Mouse (Mus musculus): ENCODE data around the gene Hoxa10. TPM values are rescaled to one million over a fixed set of nuclear protein-coding genes. Genes with fewer than 3 reads are reported as not detected.

The Hoxa10 gene
- polyA plus RNA-seq, 1 experiment from 2014 or later, result 7.8 TPM

DNA sequence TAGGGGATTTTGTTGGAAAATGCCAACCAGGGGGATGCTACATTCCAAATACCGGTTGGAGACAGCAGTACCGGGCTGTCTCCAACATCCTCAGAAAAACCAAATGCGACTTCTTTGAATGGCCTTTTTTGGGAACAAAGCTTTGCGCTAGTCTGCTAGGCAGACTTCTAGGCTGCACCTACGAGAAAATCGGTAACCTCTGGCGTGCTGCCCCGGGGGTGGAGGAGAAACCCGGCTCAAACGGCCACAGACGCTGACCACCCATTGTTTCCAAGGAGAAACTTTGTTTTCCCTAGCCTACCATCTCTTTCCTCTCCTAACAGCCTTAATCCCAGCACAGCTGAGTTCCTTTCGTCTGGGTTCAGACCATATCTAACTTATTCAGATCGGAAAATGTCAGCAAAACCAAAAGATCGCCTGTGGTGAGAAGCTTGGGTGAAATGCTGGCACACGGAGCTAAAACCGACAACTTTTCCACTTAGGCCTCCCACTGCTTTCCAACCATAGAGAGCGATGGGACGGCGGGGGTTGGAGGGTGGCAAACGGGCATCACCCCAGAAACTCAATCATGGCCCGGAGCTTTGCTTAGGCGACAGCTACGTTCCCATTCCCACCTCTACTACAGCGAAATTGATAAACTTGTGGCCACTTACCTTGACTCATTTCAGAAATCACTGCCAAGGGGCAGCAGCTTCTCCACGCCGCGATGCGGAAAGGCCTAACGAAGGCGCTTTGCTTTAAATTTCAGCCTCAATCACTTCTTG lies 847 bp downstream of the Hoxa10 start:
- no peak overlapping the region for H3K27ac ChIP-seq (ENCODE audit: low read depth, low read length)

DNA sequence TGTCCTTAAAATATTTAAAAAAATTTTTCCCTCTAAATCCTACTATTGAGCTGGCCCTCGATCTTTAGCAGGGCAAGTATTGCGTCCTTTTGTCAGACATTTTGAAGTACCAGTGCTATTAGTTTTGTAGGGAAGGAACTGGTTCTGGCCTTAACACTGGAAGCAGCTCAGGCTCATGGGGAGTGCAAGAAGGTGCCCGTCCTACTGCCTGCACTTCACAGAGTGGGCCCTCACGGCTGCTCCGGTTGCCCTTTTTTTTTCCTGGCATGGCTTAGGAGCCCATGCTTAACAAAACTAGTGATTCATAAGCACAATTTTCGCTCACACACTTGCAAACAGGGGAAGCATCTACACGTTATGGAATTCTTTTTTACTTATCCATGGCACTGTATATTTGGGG lies 1.7 kb downstream of the Hoxa10 start:
- H3K4me2 ChIP-seq (replicated peaks; ENCODE audit: low read depth), result no peak overlapping the region
- TF ChIP-seq CTCF (IDR thresholded peaks at IDR 0.05; ENCODE audit: low read depth), result no peak
- H3K27me3 ChIP-seq (replicated peaks; ENCODE audit: control insufficient read depth, insufficient read depth, low read length), result peaks cover 100% of the 10 kb centered on the region
- no peaks in the 10 kb centered on the region for H3K4me1 ChIP-seq (replicated peaks; ENCODE audit: control insufficient read depth, insufficient read depth, low read length)
- H3K27ac ChIP-seq (ENCODE audit: low read depth, low read length), result no peak overlapping the region
- H3K9me3 ChIP-seq (ENCODE audit: control insufficient read depth), result no peaks in the 10 kb centered on the region
- H3K4me3 ChIP-seq (ENCODE audit: low read depth, low read length), result no peak overlapping the region; the same call in 1 of the 2 replicates
- H3K9ac ChIP-seq (ENCODE audit: low read depth, low read length), result no peak overlapping the region
- 6% methylated on average over 7 of the region's 7 CpGs for WGBS
- H3K36me3 ChIP-seq (ENCODE audit: control insufficient read depth, insufficient read depth), result no peaks in the 10 kb centered on the region; the same call in 1 of the 2 replicates
- no peak for ATAC-seq

More for the DNA sequence above, 847 bp downstream of the Hoxa10 start:
- no peaks in the 10 kb centered on the region; the same call in 1 of the 2 replicates for H3K36me3 ChIP-seq (ENCODE audit: control insufficient read depth, insufficient read depth)
- WGBS, result 2% methylated on average over 30 of the region's 30 CpGs
- no peaks in the 10 kb centered on the region for H3K4me1 ChIP-seq (replicated peaks; ENCODE audit: control insufficient read depth, insufficient read depth, low read length)
- peak overlapping the region; percentile 26 for H3K9ac ChIP-seq (ENCODE audit: low read depth, low read length)
- TF ChIP-seq CTCF (IDR thresholded peaks at IDR 0.05; ENCODE audit: low read depth), result no peak
- H3K27me3 ChIP-seq (replicated peaks; ENCODE audit: control insufficient read depth, insufficient read depth, low read length), result peaks cover 100% of the 10 kb centered on the region
- no peak for ATAC-seq
- H3K9me3 ChIP-seq (ENCODE audit: control insufficient read depth), result no peaks in the 10 kb centered on the region
- peak overlapping the region; percentile 41 for H3K4me2 ChIP-seq (replicated peaks; ENCODE audit: low read depth)
- peak overlapping the region; percentile 26 for H3K4me3 ChIP-seq (ENCODE audit: low read depth, low read length)

DNA sequence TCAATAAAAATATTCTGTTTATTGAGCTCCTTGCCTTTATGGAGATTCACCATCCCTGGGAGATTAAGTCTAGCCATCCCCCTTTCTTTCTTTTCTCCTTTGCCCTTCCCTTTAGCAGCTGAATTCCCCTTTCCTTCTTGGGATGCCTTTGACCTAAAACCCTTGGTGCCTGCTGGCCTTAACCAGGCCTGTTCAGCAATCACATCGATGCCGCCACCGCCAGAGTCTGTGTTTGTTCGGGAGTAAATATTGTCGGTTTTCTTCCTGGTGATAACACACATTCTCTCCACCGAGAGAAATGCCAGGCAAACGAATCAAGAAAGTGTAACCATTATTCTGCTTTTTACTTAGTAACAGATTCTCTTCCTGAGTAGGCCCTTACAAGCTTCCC lies 2.5 kb downstream of the Hoxa10 start:
- ATAC-seq, result no peak
- Histone ChIP-seq H3K36me3 (ENCODE audit: control insufficient read depth, insufficient read depth) (no peaks in the 10 kb centered on the region), H3K27me3 (replicated peaks; ENCODE audit: control insufficient read depth, insufficient read depth, low read length) (peaks cover 100% of the 10 kb centered on the region), H3K9ac (ENCODE audit: low read depth, low read length) (no peak overlapping the region), H3K27ac (ENCODE audit: low read depth, low read length) (no peak overlapping the region), H3K4me3 (ENCODE audit: low read depth, low read length) (no peak overlapping the region), H3K9me3 (ENCODE audit: control insufficient read depth) (no peaks in the 10 kb centered on the region), H3K4me2 (replicated peaks; ENCODE audit: low read depth) (0 out of 2 replicates have a peak overlapping the region, but pooled peaks have one; percentile 9), H3K4me1 (replicated peaks; ENCODE audit: control insufficient read depth, insufficient read depth, low read length) (no peaks in the 10 kb centered on the region)
- WGBS, result 5% methylated on average over 7 of the region's 7 CpGs
- TF ChIP-seq CTCF (IDR thresholded peaks at IDR 0.05; ENCODE audit: low read depth), result no peak

DNA sequence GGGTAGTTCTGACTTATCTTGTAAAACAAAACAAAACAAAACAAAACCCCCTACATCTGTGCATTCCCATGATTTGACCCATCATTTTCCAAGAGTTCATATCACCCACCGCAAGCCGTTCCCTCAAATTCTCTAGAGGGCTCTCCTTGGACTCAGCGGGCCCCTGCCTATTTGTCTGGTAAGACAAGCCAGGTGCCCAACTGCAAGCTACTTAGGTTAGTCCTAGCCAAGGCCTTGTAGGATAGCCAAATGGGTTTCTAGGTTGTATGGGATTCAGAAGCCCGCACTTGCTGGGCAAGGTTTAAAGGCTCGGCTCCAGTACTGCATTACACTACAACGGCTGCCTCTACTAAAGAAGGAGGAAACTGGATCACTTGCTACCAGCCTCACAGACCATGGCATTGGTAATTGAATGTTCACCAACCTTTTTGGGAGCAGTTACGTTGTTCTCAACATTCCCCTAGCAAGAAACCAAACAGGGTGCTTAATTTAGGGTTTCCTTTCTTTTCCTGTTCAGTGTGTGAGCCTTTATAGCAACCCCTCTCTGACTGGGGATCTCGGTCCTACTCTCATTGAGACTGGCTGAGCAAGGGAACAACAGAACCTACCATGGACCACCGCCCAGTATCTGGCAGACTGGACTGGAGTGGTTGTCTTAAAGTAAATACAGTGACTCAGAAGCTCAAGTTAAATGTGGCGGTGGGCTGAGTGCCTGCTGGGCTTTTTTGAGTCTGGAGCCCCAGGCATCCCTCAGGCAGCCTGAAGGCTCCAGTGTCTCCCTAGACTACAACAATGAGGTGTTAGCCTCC lies 3.1 kb downstream of the Hoxa10 start:
- Histone ChIP-seq H3K4me1 (replicated peaks; ENCODE audit: control insufficient read depth, insufficient read depth, low read length) (no peaks in the 10 kb centered on the region), H3K27ac (ENCODE audit: low read depth, low read length) (no peak overlapping the region), H3K27me3 (replicated peaks; ENCODE audit: control insufficient read depth, insufficient read depth, low read length) (peaks cover 100% of the 10 kb centered on the region), H3K9me3 (ENCODE audit: control insufficient read depth) (no peaks in the 10 kb centered on the region), H3K9ac (ENCODE audit: low read depth, low read length) (no peak overlapping the region), H3K36me3 (ENCODE audit: control insufficient read depth, insufficient read depth) (no peaks in the 10 kb centered on the region), H3K4me2 (replicated peaks; ENCODE audit: low read depth) (peak overlapping the region; percentile 9; the same call in 1 of the 2 replicates), H3K4me3 (ENCODE audit: low read depth, low read length) (peak overlapping the region; percentile 11; the same call in 1 of the 2 replicates)
- no peak for ATAC-seq
- TF ChIP-seq CTCF (IDR thresholded peaks at IDR 0.05; ENCODE audit: low read depth), result no peak
- 17% methylated on average over 10 of the region's 10 CpGs for WGBS

DNA sequence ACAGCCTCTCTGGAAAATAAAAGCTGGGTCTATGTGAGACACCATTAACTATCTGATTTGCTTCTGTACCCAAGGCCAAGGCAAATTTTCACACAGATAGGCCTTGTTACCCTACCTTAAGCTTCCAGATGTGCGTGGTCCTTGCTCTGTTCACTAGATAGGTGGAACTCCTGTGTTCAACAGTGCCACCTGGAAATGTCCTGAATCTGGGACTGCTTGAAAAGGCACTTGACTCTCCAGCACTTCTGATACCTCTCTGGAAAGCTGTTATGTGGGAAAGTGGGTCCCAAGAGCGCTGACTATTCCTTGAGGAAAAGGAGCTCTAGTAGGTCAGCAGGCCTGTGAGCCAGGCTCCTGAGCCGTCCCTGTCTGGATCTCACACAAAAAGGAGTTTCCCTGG lies 3.8 kb downstream of the Hoxa10 start:
- no peak overlapping the region for H3K27ac ChIP-seq (ENCODE audit: low read depth, low read length)
- H3K4me2 ChIP-seq (replicated peaks; ENCODE audit: low read depth), result no peak overlapping the region
- WGBS, result 10% methylated on average over 3 of the region's 3 CpGs
- H3K9me3 ChIP-seq (ENCODE audit: control insufficient read depth), result no peaks in the 10 kb centered on the region
- peaks cover 100% of the 10 kb centered on the region for H3K27me3 ChIP-seq (replicated peaks; ENCODE audit: control insufficient read depth, insufficient read depth, low read length)
- no peak overlapping the region for H3K9ac ChIP-seq (ENCODE audit: low read depth, low read length)
- no peak for ATAC-seq
- H3K4me1 ChIP-seq (replicated peaks; ENCODE audit: control insufficient read depth, insufficient read depth, low read length), result no peaks in the 10 kb centered on the region
- peak overlapping the region; percentile 11; the same call in 1 of the 2 replicates for H3K4me3 ChIP-seq (ENCODE audit: low read depth, low read length)
- TF ChIP-seq CTCF (IDR thresholded peaks at IDR 0.05; ENCODE audit: low read depth), result no peak
- no peaks in the 10 kb centered on the region for H3K36me3 ChIP-seq (ENCODE audit: control insufficient read depth, insufficient read depth)

DNA sequence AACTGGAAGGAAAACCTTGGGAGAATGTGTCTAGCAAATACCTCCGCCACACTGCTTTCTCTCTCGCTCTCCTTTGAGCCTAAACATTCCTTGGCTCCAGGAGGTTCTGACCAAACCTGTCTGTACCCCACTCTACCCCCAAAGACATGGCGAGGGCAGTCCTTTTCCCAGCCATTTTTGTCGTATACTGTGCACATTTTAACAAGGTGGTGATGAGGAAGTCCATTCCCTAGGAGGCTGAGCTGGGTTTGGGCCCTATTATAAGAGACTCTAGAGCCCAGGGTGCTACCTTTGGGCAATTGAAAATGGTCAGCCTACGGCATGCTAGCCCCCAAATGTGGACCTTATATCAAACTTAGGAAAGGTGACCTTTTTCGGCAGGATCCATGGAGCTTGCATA lies 4.8 kb downstream of the Hoxa10 start:
- 23% methylated on average over 6 of the region's 6 CpGs for WGBS
- Histone ChIP-seq H3K27ac (ENCODE audit: low read depth, low read length) (no peak overlapping the region), H3K9ac (ENCODE audit: low read depth, low read length) (no peak overlapping the region), H3K27me3 (replicated peaks; ENCODE audit: control insufficient read depth, insufficient read depth, low read length) (peaks cover 98% of the 10 kb centered on the region), H3K4me3 (ENCODE audit: low read depth, low read length) (no peak overlapping the region), H3K4me2 (replicated peaks; ENCODE audit: low read depth) (no peak overlapping the region), H3K4me1 (replicated peaks; ENCODE audit: control insufficient read depth, insufficient read depth, low read length) (no peaks in the 10 kb centered on the region), H3K9me3 (ENCODE audit: control insufficient read depth) (no peaks in the 10 kb centered on the region), H3K36me3 (ENCODE audit: control insufficient read depth, insufficient read depth) (no peaks in the 10 kb centered on the region)
- ATAC-seq, result no peak
- TF ChIP-seq CTCF (IDR thresholded peaks at IDR 0.05; ENCODE audit: low read depth), result no peak

All from intestine, postnatal 0 days (tissue).